Mouse (Mus musculus) embryonic fibroblast, embryonic 13.5 days (primary cell): ENCODE data around the gene Cttnbp2nl.

Source experiments
- CTCF ChIP-seq: IDR thresholded peaks from 2 replicates; pipeline ENCODE4 v1.5.1; 2011; ENCODE audit warnings: mild to moderate bottlenecking, control low read depth, low read length, moderate library complexity, borderline replicate concordance; ENCODE audit not compliant: insufficient read depth
- POLR2A ChIP-seq: IDR thresholded peaks from 2 replicates; pipeline ENCODE4 v1.6.1; 2011; ENCODE audit warnings: low read depth, mild to moderate bottlenecking, control low read depth, low read length, moderate library complexity

DNA sequence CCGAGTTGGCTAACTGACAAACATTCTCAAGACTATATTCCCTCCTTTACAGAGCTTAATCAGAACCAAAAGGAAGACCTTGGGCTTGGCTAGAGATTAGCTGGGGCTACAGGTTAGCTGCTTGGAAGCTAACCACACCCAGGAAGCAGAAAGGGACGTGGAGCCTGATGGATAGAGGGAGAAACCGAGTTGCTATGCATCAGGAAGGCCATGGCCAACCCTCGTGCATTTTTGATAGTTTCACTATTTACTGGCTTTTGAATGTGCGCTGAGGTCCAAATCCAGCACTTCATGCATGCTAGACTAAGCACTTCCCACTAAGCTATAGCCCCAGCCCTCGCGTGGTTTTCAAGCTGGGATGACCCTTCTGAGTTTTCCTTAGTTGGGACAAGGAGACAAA lies 57.2 kb downstream of the Cttnbp2nl start:
- TF ChIP-seq CTCF (no peak), POLR2A (no peak)
